Mouse (Mus musculus) lung, postnatal 0 days (tissue): ENCODE data around the gene Akr1c18.

Source experiments
- CTCF ChIP-seq: IDR thresholded peaks from 2 replicates; pipeline ENCODE4 v1.5.1; 2016; ENCODE audit warnings: antibody characterized with exemption, mild to moderate bottlenecking
- EP300 ChIP-seq: IDR thresholded peaks from 2 replicates; pipeline ENCODE4 v1.6.1; 2016; ENCODE audit warnings: antibody characterized with exemption, mild to moderate bottlenecking, control low read depth

DNA sequence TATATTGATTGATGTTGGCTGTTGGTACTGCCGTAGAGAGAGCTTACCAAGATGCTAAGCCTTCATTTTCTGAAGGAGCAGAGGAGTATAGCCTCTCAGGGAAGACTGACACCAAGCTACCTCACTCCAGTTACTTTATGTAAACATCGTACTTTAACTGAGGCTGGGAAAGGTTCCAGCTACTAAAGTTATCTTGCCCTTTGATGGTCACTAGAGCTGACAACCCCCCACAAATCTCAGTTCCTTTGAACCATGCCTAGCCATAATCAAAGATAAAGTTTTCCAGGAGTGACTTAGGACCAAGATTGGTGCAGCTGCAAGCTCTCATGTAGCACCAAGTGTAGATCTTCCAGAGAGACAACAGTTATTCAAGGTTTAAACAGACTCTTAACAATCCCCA, 22.5 kb upstream of the Akr1c18 start:
- TF ChIP-seq CTCF (no peak), EP300 (no peak)
